Mouse (Mus musculus): Measurements from ENCODE around the gene Tsc22d4. TPM values are rescaled to one million over a fixed set of nuclear protein-coding genes. Genes with fewer than 3 reads are reported as not detected.

The Tsc22d4 gene
- polyA plus RNA-seq (2014; fragmentation: Nextera tagmentation; extraction: Ambion mirVana), result 96.0 and 101 TPM in 2 replicates

DNA sequence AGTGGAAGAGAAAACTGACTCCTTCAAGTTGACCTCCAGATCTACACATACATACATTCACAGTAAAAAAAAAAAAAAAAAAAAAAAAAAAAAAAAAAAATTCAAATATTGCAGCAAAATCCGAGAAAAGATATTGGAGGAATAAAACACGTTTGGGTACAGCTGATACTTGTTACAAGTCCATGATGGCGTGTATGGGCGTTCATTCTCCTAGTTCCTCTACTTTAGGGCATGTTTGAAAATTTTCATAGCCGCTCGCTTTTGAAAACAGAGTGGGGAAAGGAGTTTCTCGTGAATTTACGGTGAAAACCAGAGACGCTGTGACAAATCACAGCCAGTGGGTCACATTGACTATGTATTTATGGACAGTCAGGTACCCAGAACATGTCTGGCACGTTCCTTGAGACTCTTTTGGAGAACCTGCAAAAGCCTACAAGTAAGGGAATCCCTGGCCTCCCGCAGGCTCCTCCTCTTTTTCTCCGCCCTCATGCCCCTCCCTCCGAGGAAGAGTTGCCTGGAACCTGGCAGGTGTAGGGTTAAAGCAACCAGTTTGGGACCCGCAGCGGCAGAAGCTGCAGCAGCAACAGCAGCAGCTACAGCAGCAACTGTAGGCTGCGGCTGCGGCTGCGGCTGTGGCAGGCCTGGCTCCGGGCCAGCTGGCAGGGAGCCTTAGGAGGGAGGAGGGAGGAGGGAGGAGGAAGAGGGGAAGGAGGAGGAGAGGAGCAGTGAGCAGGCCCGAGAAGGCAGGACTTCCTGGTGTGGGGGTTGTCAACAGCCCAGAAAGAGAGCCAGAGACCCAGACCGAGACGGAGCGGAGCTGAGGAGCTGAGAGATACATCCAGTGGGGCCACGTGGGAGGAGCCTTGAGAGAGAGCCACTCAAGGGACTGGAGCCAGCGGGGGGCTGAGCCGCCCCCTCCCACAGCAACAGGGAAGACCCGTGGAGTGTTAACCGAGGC, at the start of gene Tsc22d4:
TSS of gene Tsc22d4 (plus strand) at position 517 of the 958 bp plus-strand sequence.
- WGBS, result 5% methylated on average over 28 of the region's 28 CpGs
- Histone ChIP-seq H3K36me3 (ENCODE audit: control insufficient read depth, insufficient read depth, low read length) (no peaks in the 10 kb centered on the region), H3K9me3 (ENCODE audit: control insufficient read depth, low read length) (no peaks in the 10 kb centered on the region), H3K4me1 (ENCODE audit: control insufficient read depth, insufficient read depth, low read length) (peaks cover 27% of the 10 kb centered on the region), H3K9ac (ENCODE audit: low read length) (peak within 1 kb of the TSS; percentile 72), H3K27me3 (ENCODE audit: control insufficient read depth, insufficient read depth, low read length) (no peaks in the 10 kb centered on the region), H3K4me3 (ENCODE audit: low read depth, low read length) (peak within 1 kb of the TSS; percentile 66), H3K27ac (replicated peaks; ENCODE audit: low read depth, low read length) (peak within 1 kb of the TSS; percentile 65), H3K4me2 (ENCODE audit: low read depth, severe bottlenecking) (peak within 1 kb of the TSS; percentile 98)
- DNase-seq (ENCODE audit: low spot score) (peak; percentile 91), ATAC-seq (ENCODE audit: insufficient number of reproducible peaks, low FRiP score, low TSS enrichment, low read depth) (peak; percentile 84)

DNA sequence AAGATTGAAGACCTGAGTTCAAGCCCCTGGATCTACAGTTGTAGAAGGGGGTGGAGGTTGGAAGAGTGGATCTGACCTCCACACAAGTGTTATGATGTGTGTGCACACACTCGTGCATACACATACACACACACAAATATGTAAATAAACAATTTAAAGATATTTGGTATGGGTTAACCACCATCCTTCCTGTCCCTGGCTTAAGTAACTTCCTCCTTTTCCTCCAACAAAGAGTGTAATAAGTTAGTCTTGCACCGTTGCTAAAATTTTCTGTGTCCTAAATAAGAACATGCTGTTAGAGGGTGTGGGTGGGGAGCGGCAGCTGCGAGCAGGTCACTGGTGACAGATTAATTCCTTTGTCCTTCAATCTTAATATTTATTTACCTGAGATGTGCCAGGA, 49.6 kb upstream of the Tsc22d4 start:
- no peak overlapping the region for H3K4me3 ChIP-seq (ENCODE audit: low read depth, low read length)
- H3K27ac ChIP-seq (replicated peaks; ENCODE audit: low read depth, low read length), result no peak overlapping the region
- WGBS, result 84% methylated on average over 4 of the region's 4 CpGs

DNA sequence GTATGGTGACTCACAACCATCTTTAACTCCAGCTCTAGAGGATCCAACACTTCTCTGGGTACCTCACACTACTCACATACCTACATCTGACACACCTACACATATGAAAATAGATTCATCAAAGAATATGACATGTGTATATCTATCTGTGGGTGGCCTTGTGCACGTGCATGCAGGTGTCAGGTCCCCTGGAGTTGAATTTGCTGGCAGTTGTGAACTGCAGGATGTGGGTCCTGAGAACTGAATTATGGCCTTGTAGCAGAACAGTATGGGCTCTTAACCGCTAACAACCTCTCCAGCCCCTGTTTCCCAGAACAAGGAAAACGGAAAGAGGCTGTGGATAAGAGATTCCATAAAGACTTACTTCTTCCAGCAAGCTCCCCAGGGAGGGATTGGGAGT, 46.5 kb upstream of the Tsc22d4 start:
- no peak overlapping the region for H3K9ac ChIP-seq (ENCODE audit: low read length)
- 67% methylated on average over 3 of the region's 3 CpGs for WGBS
- no peak for ATAC-seq (ENCODE audit: insufficient number of reproducible peaks, low FRiP score, low TSS enrichment, low read depth)
- H3K9me3 ChIP-seq (ENCODE audit: control insufficient read depth, low read length), result no peaks in the 10 kb centered on the region
- H3K27me3 ChIP-seq (ENCODE audit: control insufficient read depth, insufficient read depth, low read length), result no peaks in the 10 kb centered on the region
- H3K4me3 ChIP-seq (ENCODE audit: low read depth, low read length), result no peak overlapping the region
- DNase-seq (ENCODE audit: low spot score), result no peak
- H3K4me2 ChIP-seq (ENCODE audit: low read depth, severe bottlenecking), result no peak overlapping the region
- H3K27ac ChIP-seq (replicated peaks; ENCODE audit: low read depth, low read length), result no peak overlapping the region
- no peaks in the 10 kb centered on the region for H3K36me3 ChIP-seq (ENCODE audit: control insufficient read depth, insufficient read depth, low read length)
- H3K4me1 ChIP-seq (ENCODE audit: control insufficient read depth, insufficient read depth, low read length), result no peaks in the 10 kb centered on the region

More for the DNA sequence above, 49.6 kb upstream of the Tsc22d4 start:
- no peaks in the 10 kb centered on the region for H3K9me3 ChIP-seq (ENCODE audit: control insufficient read depth, low read length)
- H3K27me3 ChIP-seq (ENCODE audit: control insufficient read depth, insufficient read depth, low read length), result no peaks in the 10 kb centered on the region
- H3K4me1 ChIP-seq (ENCODE audit: control insufficient read depth, insufficient read depth, low read length), result no peaks in the 10 kb centered on the region
- H3K36me3 ChIP-seq (ENCODE audit: control insufficient read depth, insufficient read depth, low read length), result no peaks in the 10 kb centered on the region
- no peak for DNase-seq (ENCODE audit: low spot score)
- ATAC-seq (ENCODE audit: insufficient number of reproducible peaks, low FRiP score, low TSS enrichment, low read depth), result no peak
- H3K9ac ChIP-seq (ENCODE audit: low read length), result no peak overlapping the region
- no peak overlapping the region for H3K4me2 ChIP-seq (ENCODE audit: low read depth, severe bottlenecking)

DNA sequence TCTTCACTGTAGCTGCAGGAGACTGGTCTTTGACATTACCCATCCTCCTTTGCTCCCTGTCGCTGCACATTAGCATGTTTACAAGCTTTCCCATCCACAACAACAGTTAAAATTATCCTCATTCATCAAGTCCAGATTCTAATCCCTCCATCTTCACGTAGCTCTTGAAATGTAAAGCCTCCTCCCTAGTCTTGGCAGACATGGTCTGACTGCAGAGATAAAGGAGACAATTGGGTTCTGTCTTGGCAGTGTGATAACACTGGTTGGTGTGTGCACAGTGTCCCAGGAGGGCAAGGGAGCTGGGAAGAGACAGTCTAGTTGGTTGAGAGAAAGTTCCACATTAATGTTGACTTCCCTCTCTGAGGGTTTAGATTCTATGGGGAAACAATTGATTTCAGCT, 45.7 kb upstream of the Tsc22d4 start:
- Histone ChIP-seq H3K4me3 (ENCODE audit: low read depth, low read length) (no peak overlapping the region), H3K27me3 (ENCODE audit: control insufficient read depth, insufficient read depth, low read length) (no peaks in the 10 kb centered on the region), H3K9me3 (ENCODE audit: control insufficient read depth, low read length) (no peaks in the 10 kb centered on the region), H3K4me1 (ENCODE audit: control insufficient read depth, insufficient read depth, low read length) (no peaks in the 10 kb centered on the region), H3K36me3 (ENCODE audit: control insufficient read depth, insufficient read depth, low read length) (no peaks in the 10 kb centered on the region), H3K4me2 (ENCODE audit: low read depth, severe bottlenecking) (no peak overlapping the region), H3K9ac (ENCODE audit: low read length) (no peak overlapping the region), H3K27ac (replicated peaks; ENCODE audit: low read depth, low read length) (no peak overlapping the region)
- ATAC-seq (ENCODE audit: insufficient number of reproducible peaks, low FRiP score, low TSS enrichment, low read depth), result no peak
- no peak for DNase-seq (ENCODE audit: low spot score)
- 63% methylated on average over 2 of the region's 2 CpGs for WGBS

DNA sequence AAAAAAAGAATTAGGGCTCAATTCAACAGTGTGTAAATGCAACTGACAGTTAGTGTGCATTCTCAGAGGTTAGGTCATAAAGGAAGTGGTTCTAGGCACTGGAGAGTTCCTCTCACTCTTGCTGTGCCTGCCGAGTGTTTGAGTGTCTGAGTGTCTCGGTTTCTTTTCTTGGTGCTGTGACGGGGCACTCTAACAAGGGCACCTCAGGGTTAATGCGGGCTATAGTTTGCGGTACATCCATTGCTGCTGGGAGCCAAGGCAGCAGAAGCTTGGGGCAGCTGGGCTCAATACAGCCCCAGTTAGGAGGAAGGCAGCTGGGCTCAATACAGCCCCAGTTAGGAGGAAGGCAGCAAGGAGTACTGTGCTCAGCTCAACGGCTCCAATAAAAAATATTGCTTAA, 40.3 kb upstream of the Tsc22d4 start:
- DNase-seq (ENCODE audit: low spot score) (no peak), ATAC-seq (ENCODE audit: insufficient number of reproducible peaks, low FRiP score, low TSS enrichment, low read depth) (no peak)
- H3K27ac ChIP-seq (replicated peaks; ENCODE audit: low read depth, low read length), result no peak overlapping the region
- H3K9ac ChIP-seq (ENCODE audit: low read length), result no peak overlapping the region
- no peaks in the 10 kb centered on the region for H3K27me3 ChIP-seq (ENCODE audit: control insufficient read depth, insufficient read depth, low read length)
- no peak overlapping the region for H3K4me3 ChIP-seq (ENCODE audit: low read depth, low read length)
- H3K9me3 ChIP-seq (ENCODE audit: control insufficient read depth, low read length), result no peaks in the 10 kb centered on the region
- WGBS, result 60% methylated on average over 6 of the region's 6 CpGs
- no peak overlapping the region for H3K4me2 ChIP-seq (ENCODE audit: low read depth, severe bottlenecking)
- H3K4me1 ChIP-seq (ENCODE audit: control insufficient read depth, insufficient read depth, low read length), result no peaks in the 10 kb centered on the region
- H3K36me3 ChIP-seq (ENCODE audit: control insufficient read depth, insufficient read depth, low read length), result no peaks in the 10 kb centered on the region

DNA sequence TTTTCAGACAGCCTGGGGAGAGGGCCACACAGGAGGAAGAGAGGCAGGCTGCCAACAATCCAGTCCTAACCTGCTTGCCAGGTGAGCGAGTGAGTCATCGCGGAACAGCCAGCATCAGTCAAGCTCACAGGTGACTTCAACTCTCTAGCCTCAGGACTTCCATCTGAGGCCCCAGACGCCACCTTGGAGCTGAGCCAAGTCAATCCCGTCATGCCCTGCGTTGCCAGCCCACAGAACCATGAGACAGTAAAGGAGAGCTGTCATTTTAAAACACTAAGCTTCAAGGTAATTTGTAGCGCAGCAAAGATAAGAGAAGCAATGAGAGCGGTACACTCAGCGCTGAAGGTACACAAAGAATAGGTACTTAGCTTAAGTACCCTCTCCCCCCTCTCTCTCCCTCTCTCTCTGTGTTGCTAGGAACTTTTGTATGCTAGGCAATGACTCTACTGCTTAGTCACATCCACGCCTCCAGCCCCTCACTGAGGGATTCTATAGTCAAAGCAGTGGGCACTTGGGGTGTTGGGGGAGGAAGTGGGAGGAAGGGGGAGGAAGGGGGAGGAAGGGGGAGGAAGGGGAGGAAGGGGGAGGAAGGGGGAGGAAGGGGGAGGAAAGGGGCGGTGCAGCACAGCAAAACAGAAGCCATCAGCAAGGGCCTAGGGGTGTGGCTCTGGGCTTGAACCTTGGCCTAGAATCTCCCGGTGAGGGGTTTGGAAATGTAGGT, 38.5 kb upstream of the Tsc22d4 start:
- Histone ChIP-seq H3K9me3 (ENCODE audit: control insufficient read depth, low read length) (no peaks in the 10 kb centered on the region), H3K36me3 (ENCODE audit: control insufficient read depth, insufficient read depth, low read length) (no peaks in the 10 kb centered on the region), H3K27me3 (ENCODE audit: control insufficient read depth, insufficient read depth, low read length) (no peaks in the 10 kb centered on the region), H3K4me2 (ENCODE audit: low read depth, severe bottlenecking) (no peak overlapping the region), H3K27ac (replicated peaks; ENCODE audit: low read depth, low read length) (no peak overlapping the region), H3K4me1 (ENCODE audit: control insufficient read depth, insufficient read depth, low read length) (no peaks in the 10 kb centered on the region), H3K9ac (ENCODE audit: low read length) (no peak overlapping the region), H3K4me3 (ENCODE audit: low read depth, low read length) (no peak overlapping the region)
- DNase-seq (ENCODE audit: low spot score), result no peak
- no peak for ATAC-seq (ENCODE audit: insufficient number of reproducible peaks, low FRiP score, low TSS enrichment, low read depth)
- 82% methylated on average over 11 of the region's 12 CpGs for WGBS

DNA sequence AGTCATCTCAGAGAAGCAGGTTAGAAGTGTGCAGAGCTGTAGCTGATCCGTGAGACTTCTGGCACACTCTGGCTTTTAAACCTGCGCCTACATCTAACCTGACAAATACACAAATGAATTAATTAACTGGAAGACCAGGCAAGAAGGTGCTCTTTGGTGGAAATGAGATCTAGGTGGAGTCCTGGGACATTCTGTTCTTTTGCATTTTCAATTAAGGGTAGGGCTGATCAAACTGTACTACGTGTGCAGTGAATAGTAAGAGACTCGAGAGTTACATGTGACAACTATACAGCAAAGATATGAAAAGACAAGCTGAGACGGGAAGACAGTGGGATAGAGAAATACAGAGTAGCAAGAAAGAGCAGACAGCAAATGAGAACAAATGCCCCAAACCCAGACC, 32.1 kb upstream of the Tsc22d4 start:
- H3K36me3 ChIP-seq (ENCODE audit: control insufficient read depth, insufficient read depth, low read length), result no peaks in the 10 kb centered on the region
- no peak overlapping the region for H3K9ac ChIP-seq (ENCODE audit: low read length)
- no peaks in the 10 kb centered on the region for H3K9me3 ChIP-seq (ENCODE audit: control insufficient read depth, low read length)
- H3K4me1 ChIP-seq (ENCODE audit: control insufficient read depth, insufficient read depth, low read length), result no peaks in the 10 kb centered on the region
- no peaks in the 10 kb centered on the region for H3K27me3 ChIP-seq (ENCODE audit: control insufficient read depth, insufficient read depth, low read length)
- H3K4me2 ChIP-seq (ENCODE audit: low read depth, severe bottlenecking), result no peak overlapping the region
- DNase-seq (ENCODE audit: low spot score) (no peak), ATAC-seq (ENCODE audit: insufficient number of reproducible peaks, low FRiP score, low TSS enrichment, low read depth) (no peak)
- 85% methylated on average over 5 of the region's 5 CpGs for WGBS
- no peak overlapping the region for H3K4me3 ChIP-seq (ENCODE audit: low read depth, low read length)
- no peak overlapping the region for H3K27ac ChIP-seq (replicated peaks; ENCODE audit: low read depth, low read length)

DNA sequence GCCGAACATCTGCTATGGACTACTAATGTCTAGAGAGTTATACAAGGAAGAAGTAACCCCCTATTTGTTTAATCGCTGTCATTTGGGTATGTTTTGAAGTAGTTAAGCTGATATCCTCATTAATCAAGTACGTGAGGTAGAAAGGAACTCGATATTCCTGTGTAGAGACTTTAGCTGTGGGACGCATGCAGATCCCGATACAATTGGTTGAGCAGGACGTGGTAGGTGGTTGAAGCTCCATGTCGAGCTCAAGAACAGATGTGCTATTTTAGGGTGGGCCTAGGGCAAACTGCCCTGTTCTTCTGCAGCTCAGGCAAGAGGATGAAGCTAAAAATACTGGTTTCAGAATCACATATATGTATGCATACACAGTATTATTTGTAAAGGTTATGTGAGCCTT, 29.8 kb upstream of the Tsc22d4 start:
- no peak for ATAC-seq (ENCODE audit: insufficient number of reproducible peaks, low FRiP score, low TSS enrichment, low read depth)
- 78% methylated on average over 8 of the region's 8 CpGs for WGBS
- H3K9me3 ChIP-seq (ENCODE audit: control insufficient read depth, low read length), result no peaks in the 10 kb centered on the region

More for the DNA sequence above, 29.8 kb upstream of the Tsc22d4 start:
- Histone ChIP-seq H3K36me3 (ENCODE audit: control insufficient read depth, insufficient read depth, low read length) (no peaks in the 10 kb centered on the region), H3K27me3 (ENCODE audit: control insufficient read depth, insufficient read depth, low read length) (no peaks in the 10 kb centered on the region), H3K9ac (ENCODE audit: low read length) (no peak overlapping the region), H3K27ac (replicated peaks; ENCODE audit: low read depth, low read length) (no peak overlapping the region), H3K4me3 (ENCODE audit: low read depth, low read length) (no peak overlapping the region), H3K4me2 (ENCODE audit: low read depth, severe bottlenecking) (no peak overlapping the region), H3K4me1 (ENCODE audit: control insufficient read depth, insufficient read depth, low read length) (no peaks in the 10 kb centered on the region)
- DNase-seq (ENCODE audit: low spot score), result no peak

Measured in limb, embryonic 11.5 days (tissue).